Mouse (Mus musculus): Measurements from ENCODE around the gene Gm27029. TPM values are rescaled to one million over a fixed set of nuclear protein-coding genes. Genes with fewer than 3 reads are reported as not detected.
"Not testable (repeated sequence)": the region's sequence is repeated elsewhere in the genome, so short reads cannot be mapped to it uniquely, and the experiment has no call there.

Gm27029 gene
- polyA plus RNA-seq, 1 experiment from 2014 or later: 10.3 TPM

DNA sequence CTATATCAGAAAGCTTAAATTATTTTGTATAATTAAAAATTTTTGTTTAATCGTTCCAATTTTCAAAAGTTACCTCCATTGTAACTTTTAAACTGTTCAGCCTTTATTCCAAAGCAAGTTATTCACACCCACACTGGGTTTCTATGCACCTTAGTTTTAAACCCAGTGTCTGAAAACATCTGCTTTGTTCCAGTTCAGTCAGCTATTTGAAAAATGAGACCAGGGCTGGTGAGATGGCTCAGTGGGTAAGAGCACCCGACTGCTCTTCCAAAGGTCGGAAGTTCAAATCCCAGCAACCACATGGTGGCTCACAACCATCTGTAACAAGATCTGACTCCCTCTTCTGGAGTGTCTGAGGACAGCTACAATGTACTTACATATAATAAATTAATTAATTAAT lies 13.4 kb upstream of the Gm27029 start:
- WGBS: 47% methylated on average over 3 of the region's 3 CpGs
- not testable (repeated sequence) for H3K4me2 ChIP-seq; H3K9ac ChIP-seq; H3K27ac ChIP-seq; ATAC-seq (replicated peaks; ENCODE audit: low FRiP score); H3K9me3 ChIP-seq (replicated peaks); H3K4me1 ChIP-seq; H3K4me3 ChIP-seq (replicated peaks); H3K27me3 ChIP-seq
- peaks cover 31% of the 10 kb centered on the region for H3K36me3 ChIP-seq

DNA sequence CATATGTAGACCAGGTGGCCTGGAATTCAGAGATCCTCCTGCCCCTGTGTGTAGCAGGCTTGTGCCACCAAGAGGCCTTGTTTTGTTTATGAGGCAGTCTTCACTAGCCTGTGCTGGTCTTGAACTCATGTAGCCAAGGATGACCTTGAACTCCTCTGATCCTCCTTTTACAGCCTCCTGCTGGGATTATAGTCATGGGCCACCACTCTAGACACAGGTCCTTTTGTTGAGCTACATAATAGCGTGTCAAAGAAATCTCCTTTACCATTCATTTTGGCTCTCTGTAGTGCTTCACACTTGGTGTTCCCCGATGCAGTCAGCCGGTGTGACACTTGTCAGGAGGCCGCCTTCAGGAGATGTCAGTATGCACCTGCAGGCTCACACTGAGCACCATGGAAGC lies 12.3 kb upstream of the Gm27029 start:
- 90% methylated on average over 4 of the region's 4 CpGs for WGBS
- H3K4me1 ChIP-seq: 0 out of 2 replicates have a peak, but pooled peaks cover 4% of the 10 kb centered on the region
- no peak for ATAC-seq (replicated peaks; ENCODE audit: low FRiP score)
- H3K9me3 ChIP-seq (replicated peaks): no peaks in the 10 kb centered on the region
- peaks cover 40% of the 10 kb centered on the region for H3K36me3 ChIP-seq
- no peaks in the 10 kb centered on the region for H3K27me3 ChIP-seq
- no peak overlapping the region for H3K9ac ChIP-seq
- no peak overlapping the region for H3K4me3 ChIP-seq (replicated peaks)
- no peak overlapping the region for H3K27ac ChIP-seq
- H3K4me2 ChIP-seq: no peak overlapping the region

GRCm38 (mm10) chr11:101435831-101436230 lies 11.2 kb upstream of the Gm27029 start:
- Histone ChIP-seq H3K27ac (no peak overlapping the region), H3K4me2 (no peak overlapping the region), H3K4me1 (0 out of 2 replicates have a peak, but pooled peaks cover 4% of the 10 kb centered on the region), H3K36me3 (peaks cover 51% of the 10 kb centered on the region), H3K4me3 (replicated peaks) (no peak overlapping the region), H3K27me3 (no peaks in the 10 kb centered on the region), H3K9me3 (replicated peaks) (no peaks in the 10 kb centered on the region), H3K9ac (no peak overlapping the region)
- ATAC-seq (replicated peaks; ENCODE audit: low FRiP score): no peak
- 87% methylated on average over 4 of the region's 4 CpGs for WGBS

DNA sequence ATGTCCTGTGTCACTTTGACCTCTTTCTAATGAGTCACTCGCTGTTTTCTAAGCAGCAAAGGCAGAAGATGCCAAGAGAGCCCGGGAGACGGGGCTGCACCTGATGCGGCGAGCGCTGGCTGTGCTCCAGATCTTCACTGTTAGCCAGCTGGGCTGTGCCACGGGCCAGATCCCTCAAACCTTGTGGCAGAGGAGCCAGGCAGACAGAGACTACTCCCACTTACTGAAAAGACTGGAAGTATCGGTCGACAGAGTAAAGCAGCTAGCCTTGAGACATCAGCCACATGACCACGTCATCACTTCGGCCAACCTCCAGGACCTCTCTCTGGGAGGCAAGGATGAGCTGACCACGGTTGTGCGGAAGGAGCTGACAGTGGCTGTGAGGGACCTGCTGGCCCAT lies 8.8 kb upstream of the Gm27029 start:
- Histone ChIP-seq H3K36me3 (peaks cover 70% of the 10 kb centered on the region), H3K9ac (no peak overlapping the region), H3K4me1 (0 out of 2 replicates have a peak, but pooled peaks cover 4% of the 10 kb centered on the region), H3K27ac (no peak overlapping the region), H3K4me3 (replicated peaks) (no peak overlapping the region), H3K27me3 (no peaks in the 10 kb centered on the region), H3K4me2 (no peak overlapping the region), H3K9me3 (replicated peaks) (no peaks in the 10 kb centered on the region)
- ATAC-seq (replicated peaks; ENCODE audit: low FRiP score): no peak
- 89% methylated on average over 13 of the region's 13 CpGs for WGBS

DNA sequence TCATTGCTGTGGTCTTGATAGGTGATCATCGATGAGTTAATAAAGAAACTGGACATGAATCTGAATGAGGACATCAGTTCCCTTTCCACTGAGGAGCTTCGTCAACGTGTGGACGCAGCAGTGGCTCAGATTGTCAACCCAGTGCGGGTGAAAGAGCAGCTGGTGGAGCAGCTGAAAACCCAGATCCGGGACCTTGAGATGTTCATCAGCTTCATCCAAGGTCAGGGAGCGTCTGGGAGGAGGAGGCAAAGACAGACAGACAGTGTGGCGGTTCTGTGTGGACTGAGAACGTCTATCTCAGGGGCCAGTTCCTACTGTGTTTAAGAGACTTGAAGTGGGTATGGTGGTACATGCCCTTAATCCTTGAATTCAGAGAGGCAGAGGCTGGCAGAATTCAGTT lies 6.7 kb upstream of the Gm27029 start:
- Histone ChIP-seq H3K4me2 (no peak overlapping the region), H3K9me3 (replicated peaks) (no peaks in the 10 kb centered on the region), H3K27ac (no peak overlapping the region), H3K4me1 (peaks cover 13% of the 10 kb centered on the region), H3K36me3 (peaks cover 70% of the 10 kb centered on the region), H3K4me3 (replicated peaks) (no peak overlapping the region), H3K27me3 (no peaks in the 10 kb centered on the region), H3K9ac (no peak overlapping the region)
- WGBS: 93% methylated on average over 9 of the region's 9 CpGs
- no peak for ATAC-seq (replicated peaks; ENCODE audit: low FRiP score)

DNA sequence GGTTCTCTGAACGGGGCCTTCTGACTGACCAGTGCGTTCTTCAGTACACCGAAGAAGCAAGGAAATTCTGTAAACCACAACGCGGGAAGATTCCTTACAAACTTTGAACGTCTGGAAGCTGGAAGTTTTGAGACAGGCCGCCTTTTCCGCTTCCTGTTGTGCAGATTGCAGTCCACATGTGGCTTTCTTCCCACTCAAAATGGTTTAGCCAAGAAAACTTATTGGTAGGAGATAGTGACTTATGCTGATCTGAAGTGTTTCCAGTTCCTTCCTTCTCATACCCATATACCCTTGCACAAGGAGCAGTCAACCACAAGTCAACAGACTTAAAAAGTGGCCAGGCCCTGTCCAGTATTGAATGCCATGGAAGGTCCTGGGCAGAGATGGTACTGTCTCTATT lies 1.6 kb upstream of the Gm27029 start:
- Histone ChIP-seq H3K9ac (peak overlapping the region; percentile 80), H3K36me3 (peaks cover 22% of the 10 kb centered on the region), H3K4me2 (peak overlapping the region; percentile 89), H3K27ac (no peak overlapping the region), H3K4me1 (peaks cover 27% of the 10 kb centered on the region), H3K27me3 (no peaks in the 10 kb centered on the region), H3K4me3 (replicated peaks) (peak overlapping the region; percentile 98), H3K9me3 (replicated peaks) (no peaks in the 10 kb centered on the region)
- WGBS: 65% methylated on average over 8 of the region's 8 CpGs
- ATAC-seq (replicated peaks; ENCODE audit: low FRiP score): no peak

DNA sequence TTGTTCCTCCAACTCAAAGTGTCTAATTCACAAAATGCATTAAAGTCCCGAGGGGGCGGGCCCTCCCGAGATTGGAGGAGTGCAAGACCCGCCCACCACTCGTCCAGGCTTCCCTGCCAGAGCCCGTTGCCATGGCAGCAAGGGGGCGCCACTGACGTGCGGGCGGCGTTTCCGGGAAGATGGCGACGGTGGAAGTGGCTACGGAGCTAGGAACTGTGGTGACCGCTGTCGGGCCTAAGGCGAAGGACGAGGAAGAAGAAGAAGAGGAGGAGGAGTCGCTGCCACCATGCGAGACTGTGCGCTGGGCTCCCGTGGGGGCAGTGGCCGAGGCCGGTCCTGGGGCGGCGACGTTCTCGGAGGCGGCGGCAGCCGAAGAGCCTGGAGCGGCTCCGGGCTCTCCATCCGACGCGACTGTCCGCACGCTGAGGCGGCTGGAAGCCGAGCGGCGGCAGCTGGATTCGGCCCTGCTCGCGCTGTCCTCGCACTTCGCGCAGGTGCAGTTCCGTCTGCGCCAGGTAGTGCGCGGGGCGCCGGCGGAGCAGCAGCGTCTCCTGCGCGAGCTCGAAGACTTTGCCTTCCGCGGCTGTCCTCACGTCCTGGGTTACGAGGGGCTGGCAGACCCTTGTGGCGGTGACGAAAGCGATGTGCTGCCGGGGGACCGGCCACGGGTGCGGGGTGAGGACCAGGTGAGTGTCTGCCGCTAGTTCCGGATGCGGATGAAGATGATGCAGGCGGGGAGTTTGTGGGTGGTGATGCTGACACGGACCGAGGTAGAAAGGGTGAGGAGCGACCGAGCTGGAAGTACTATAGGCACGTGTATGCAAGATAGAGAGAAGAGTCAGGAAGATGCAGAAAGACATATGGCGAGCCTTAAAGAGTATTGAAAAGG lies 573 bp upstream of the Gm27029 start, which contains the start of the genes Rundc1 and Ptges3l:
TSS of gene Rundc1 (plus strand) at position 161 of the 889 bp plus-strand sequence.
TSS of gene Ptges3l (minus strand) at position 409 of the 889 bp plus-strand sequence.
- H3K4me1 ChIP-seq: peaks cover 27% of the 10 kb centered on the region
- peak within 1 kb of the TSS; percentile 98 for H3K4me3 ChIP-seq (replicated peaks)
- ATAC-seq (replicated peaks; ENCODE audit: low FRiP score): peak; percentile 95
- WGBS: under 1% methylated on average over 81 of the region's 81 CpGs
- H3K27me3 ChIP-seq: no peaks in the 10 kb centered on the region
- peaks cover 12% of the 10 kb centered on the region for H3K36me3 ChIP-seq
- H3K27ac ChIP-seq: peak within 1 kb of the TSS; percentile 93
- H3K9ac ChIP-seq: peak within 1 kb of the TSS; percentile 80
- no peaks in the 10 kb centered on the region for H3K9me3 ChIP-seq (replicated peaks)
- H3K4me2 ChIP-seq: peak within 1 kb of the TSS; percentile 89

- Histone ChIP-seq H3K27me3 (no peaks in the 10 kb centered on the region), H3K4me2 (no peak overlapping the region), H3K27ac (no peak overlapping the region), H3K4me3 (replicated peaks) (no peak overlapping the region), H3K4me1 (peaks cover 15% of the 10 kb centered on the region), H3K9ac (no peak overlapping the region), H3K36me3 (no peaks in the 10 kb centered on the region), H3K9me3 (replicated peaks) (no peaks in the 10 kb centered on the region)
- 88% methylated on average over 5 of the region's 5 CpGs for WGBS
- no peak for ATAC-seq (replicated peaks; ENCODE audit: low FRiP score)
Measured at GRCm38 (mm10) chr11:101420148-101420547, 4.4 kb downstream of the Gm27029 start.

GRCm38 (mm10) chr11:101419610-101420009 lies 5.0 kb downstream of the Gm27029 start:
- Histone ChIP-seq H3K36me3 (no peaks in the 10 kb centered on the region), H3K9ac (no peak overlapping the region), H3K27ac (no peak overlapping the region), H3K27me3 (no peaks in the 10 kb centered on the region), H3K9me3 (replicated peaks) (no peaks in the 10 kb centered on the region), H3K4me1 (peaks cover 15% of the 10 kb centered on the region), H3K4me2 (no peak overlapping the region), H3K4me3 (replicated peaks) (no peak overlapping the region)
- WGBS: 36% methylated on average over 3 of the region's 3 CpGs
- ATAC-seq (replicated peaks; ENCODE audit: low FRiP score): no peak

DNA sequence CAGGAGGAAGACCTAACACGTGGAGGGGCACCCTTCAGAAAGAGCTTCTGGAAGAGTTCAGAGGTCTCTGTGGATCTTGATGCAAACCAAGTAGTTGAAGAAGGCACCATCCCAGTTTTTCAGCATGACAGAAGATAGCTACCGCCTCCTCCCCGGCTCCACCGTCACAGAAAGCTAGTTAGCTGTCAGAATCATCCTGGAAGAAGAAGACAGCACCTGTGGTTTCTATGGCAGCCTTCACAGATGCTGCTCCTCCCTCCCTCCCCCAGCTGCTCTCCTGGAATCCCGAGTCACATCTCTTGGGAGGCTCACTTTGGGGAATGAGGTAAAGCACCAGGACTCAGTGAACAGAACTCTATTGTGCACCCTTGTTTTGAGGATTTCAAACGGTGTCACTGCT lies 5.6 kb downstream of the Gm27029 start:
- no peak overlapping the region for H3K4me2 ChIP-seq
- no peak overlapping the region for H3K27ac ChIP-seq
- 61% methylated on average over 6 of the region's 6 CpGs for WGBS
- no peak overlapping the region for H3K4me3 ChIP-seq (replicated peaks)
- H3K9me3 ChIP-seq (replicated peaks): no peaks in the 10 kb centered on the region
- H3K4me1 ChIP-seq: peaks cover 13% of the 10 kb centered on the region
- no peak overlapping the region for H3K9ac ChIP-seq
- H3K36me3 ChIP-seq: peaks cover 2% of the 10 kb centered on the region
- H3K27me3 ChIP-seq: no peaks in the 10 kb centered on the region
- no peak for ATAC-seq (replicated peaks; ENCODE audit: low FRiP score)

GRCm38 (mm10) chr11:101417101-101417855 lies 7.3 kb downstream of the Gm27029 start, which contains the start of gene Aarsd1:
Gene Aarsd1 (minus strand): TSS chr11:101417615.
- under 1% methylated on average over 45 of the region's 45 CpGs for WGBS
- Histone ChIP-seq H3K27ac (peak within 1 kb of the TSS; percentile 70), H3K4me3 (replicated peaks) (peak within 1 kb of the TSS; percentile 93), H3K36me3 (peaks cover 17% of the 10 kb centered on the region), H3K9ac (peak within 1 kb of the TSS; percentile 90), H3K9me3 (replicated peaks) (no peaks in the 10 kb centered on the region), H3K27me3 (no peaks in the 10 kb centered on the region), H3K4me2 (peak within 1 kb of the TSS; percentile 80), H3K4me1 (peaks cover 7% of the 10 kb centered on the region)
- peak; percentile 71 for ATAC-seq (replicated peaks; ENCODE audit: low FRiP score)
